Mouse (Mus musculus) induced T-regulatory cell, adult 2 months (primary cell): ENCODE data around the gene Cst13.

Source experiments
- DNase-seq: peaks from one replicate; pipeline ENCODE4 v3.0.0-alpha.2; 2012; ENCODE audit warnings: low read depth

The Cst13 gene

GRCm38 (mm10) chr2:148874617-148875334 is 54.9 kb downstream of the Cst13 start:
- DNase-seq = peak; percentile 37

- DNase-seq = peak; percentile 87
These were observed 55.5 kb downstream of the Cst13 start, which contains the start of gene Cst3 for GRCm38 (mm10) chr2:148875335-148875811. Gene Cst3 (minus strand): TSS chr2:148875692.

GRCm38 (mm10) chr2:148877016-148877770 is 57.3 kb downstream of the Cst13 start:
- DNase-seq = no peak

GRCm38 (mm10) chr2:148878641-148879130 is 58.8 kb downstream of the Cst13 start:
- DNase-seq = no peak

GRCm38 (mm10) chr2:148879199-148879598 is 59.3 kb downstream of the Cst13 start:
- DNase-seq = no peak
